Mouse (Mus musculus) lung, postnatal 14 days (tissue): ENCODE data around the gene Kcnd3.

Source experiments
- DNase-seq: peaks from one replicate; pipeline ENCODE4 v3.0.0; 2021

Gene Kcnd3

GRCm38 (mm10) chr3:105529700-105530099, 77.6 kb downstream of the Kcnd3 start:
- no peak for DNase-seq

DNA sequence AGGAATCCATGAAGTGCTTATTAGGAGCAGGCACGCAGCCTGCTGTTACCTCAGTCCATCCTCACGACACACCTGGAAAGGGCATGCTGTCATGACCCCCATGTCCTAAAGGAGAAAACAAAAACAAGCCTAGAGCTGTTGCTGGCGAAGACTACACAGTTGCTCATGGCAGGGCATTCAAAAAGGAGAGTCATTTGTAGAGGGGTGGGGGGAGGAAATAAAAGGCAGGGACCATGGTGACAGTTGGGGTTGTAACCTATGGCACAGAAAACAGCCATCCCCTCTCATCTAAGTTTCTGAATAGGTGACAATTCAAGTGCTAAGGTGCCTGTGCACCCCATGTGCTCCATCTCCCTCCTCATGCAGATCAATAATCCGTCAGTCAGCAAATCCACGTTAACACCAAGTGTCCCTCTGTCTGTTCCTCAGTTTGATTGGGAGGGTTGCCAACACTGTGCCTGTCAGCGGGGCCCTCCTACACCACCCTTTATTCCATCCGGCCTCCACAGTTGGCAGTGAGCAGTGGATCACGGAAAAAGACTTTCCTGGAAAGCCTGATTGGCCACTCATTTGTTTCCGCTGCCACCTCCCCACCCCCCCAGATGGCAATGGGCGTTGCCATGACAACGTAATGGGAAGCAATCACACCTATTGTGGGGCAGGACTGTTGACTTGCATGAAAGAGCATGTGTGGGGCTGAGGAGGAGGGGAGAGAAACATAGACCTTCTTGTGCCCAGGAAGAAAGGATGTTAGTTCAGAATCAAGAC, 78.4 kb downstream of the Kcnd3 start:
- no peak for DNase-seq

DNA sequence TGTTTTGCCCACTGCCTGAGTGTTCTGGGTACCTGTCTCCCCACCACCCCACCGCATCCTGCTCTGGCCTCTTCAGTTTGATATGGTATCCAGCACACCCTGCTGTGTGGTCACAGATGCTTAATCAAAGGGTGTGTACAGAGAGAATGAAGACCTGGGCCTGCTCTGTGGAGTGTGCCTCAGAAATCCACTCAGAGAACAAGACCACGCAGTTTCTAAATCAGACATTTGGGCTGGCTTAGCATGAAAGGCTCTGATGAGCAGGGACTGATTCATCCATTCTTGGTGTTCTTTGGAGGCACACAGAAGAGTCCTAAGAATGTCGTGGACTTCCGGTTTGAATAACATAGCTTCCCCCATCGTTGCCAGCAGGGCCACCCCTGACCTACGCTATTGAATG, 86.3 kb downstream of the Kcnd3 start:
- no peak for DNase-seq

DNA sequence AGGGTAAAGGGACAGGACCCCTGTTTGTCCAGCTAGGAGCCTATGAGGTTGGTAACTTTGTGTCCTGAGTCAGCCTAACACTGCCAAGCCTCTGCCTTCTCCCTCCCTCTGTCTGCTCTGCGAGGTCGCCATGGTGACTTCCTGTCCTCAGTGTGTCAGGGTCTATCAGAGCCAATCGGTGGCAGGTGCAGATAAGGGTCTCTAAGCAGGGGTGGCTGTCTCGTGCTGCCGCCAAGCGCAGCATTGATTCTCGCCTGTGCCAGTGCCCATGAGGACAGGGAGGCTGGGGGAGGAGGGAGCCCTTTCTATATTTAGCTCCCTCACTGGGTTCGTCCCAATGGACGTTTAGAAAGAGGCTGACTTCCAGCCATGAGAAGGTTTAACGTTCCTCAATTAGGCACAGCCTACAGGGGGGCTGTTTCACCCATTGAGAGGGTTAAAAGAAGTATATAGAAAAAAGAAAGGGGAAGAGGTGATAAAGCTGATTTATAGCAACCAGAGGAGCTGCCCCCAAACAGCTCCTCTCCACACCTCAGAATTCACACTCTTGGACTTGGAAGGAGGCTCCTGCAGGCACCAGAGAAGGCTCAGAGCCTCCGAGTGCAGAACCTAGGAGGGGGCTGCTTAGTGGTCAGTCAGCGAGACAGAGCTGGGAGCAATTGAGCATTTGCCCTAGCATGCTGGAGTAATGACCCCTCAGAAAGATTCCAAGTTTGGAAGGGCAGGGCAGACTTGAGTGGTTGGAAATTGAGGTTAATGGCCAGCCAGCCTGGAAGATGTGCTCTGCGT, 86.9 kb downstream of the Kcnd3 start:
- DNase-seq, result no peak

- DNase-seq, result peak; percentile 25
Observed at GRCm38 (mm10) chr3:105542741-105543140, 90.6 kb downstream of the Kcnd3 start.

DNA sequence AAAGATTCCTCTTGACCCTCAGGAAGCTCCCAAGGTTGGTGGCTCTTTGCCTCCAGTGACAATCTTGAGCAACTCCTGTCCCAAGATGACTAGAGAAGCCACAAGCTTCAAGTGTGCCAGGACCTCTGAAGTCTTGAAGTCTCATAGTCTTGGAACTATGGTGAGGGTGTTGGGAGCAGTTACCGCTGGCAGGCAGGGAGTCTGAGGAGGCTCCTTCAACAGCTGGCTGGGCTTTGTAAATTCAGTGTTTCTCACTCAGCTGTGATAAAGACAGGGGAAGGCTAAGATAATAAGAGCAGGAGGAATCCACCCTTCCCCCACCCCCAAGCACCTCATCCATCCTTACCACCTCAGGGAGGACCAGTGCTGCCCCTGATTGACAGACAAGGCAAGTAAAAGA, 92.0 kb downstream of the Kcnd3 start:
- DNase-seq, result no peak

- no peak for DNase-seq
Observed at GRCm38 (mm10) chr3:105546611-105547071, 94.5 kb downstream of the Kcnd3 start.

DNA sequence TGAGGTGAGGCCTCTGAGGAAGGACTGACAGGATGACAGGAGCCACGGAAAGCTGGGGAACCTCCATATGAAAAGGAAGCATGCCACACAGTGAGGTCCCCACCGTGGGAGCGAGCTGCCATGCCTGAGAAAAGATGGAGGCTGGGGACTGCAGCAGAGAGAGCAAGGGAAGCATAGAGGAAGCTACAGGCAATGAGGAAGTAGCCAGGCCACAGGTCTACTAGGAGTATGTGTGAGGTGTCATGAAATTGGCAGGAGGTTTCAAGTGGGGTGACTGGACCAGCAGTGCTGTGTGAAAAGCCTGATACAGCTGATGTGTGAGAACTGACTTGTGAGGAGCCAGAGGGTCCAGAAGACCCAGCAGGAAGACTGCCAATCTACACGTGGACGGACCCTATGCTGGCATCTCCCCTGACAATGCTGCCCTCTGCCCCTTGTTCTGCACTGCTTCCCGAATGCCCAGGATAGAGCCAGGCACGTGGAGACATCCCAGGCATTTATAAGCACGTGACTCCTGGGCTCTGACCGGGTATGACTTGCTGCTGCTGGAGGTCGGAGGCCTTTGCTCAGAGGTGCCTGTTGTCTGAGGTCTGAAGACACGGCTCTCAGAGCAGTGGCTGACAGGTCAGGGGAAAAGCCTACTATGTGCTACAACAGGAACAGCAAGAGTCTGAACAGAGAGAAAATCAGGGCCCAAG, 96.1 kb downstream of the Kcnd3 start:
- DNase-seq, result no peak

DNA sequence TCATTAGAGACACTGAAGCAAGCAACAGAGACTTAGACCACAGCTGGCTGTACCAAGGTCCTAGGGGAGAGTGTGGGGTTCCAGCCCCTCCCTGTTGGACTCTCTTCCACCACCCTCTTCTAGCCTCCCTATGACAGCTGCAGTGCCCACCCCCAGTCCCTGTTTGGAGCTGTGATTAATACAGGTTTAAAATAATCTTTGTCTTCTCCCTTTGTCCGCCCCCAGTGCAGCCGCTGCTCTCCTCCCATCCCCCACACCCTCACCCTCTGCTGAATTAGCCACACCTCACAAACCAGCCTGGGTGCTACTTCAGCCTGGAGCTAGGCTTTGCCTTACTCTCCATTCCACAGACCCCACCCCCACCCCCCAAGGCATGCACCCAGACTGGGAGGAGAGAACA, 107.3 kb downstream of the Kcnd3 start:
- DNase-seq, result no peak

GRCm38 (mm10) chr3:105566973-105567372, 114.8 kb downstream of the Kcnd3 start:
- DNase-seq, result no peak

DNA sequence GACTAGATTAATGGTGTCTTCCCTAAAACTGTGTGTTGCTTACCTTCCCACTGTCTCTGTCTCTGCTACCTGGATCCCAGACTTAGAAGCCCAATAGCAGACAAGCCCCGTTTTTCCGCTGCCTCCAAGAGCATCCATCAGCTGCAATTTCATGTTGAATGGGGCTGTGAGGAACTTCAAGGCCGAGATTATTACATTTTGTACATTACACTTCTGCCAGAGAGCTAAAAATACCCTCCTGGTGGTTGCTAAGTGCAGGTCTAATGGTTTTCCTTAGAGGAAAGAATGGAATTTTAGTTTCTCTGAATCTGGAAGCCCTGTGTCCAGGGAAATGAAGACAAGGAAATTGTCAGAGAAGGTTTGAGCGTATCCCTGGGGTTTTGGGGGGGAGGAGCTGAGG, 115.3 kb downstream of the Kcnd3 start:
- no peak for DNase-seq

GRCm38 (mm10) chr3:105568403-105568802, 116.3 kb downstream of the Kcnd3 start:
- DNase-seq, result no peak

DNA sequence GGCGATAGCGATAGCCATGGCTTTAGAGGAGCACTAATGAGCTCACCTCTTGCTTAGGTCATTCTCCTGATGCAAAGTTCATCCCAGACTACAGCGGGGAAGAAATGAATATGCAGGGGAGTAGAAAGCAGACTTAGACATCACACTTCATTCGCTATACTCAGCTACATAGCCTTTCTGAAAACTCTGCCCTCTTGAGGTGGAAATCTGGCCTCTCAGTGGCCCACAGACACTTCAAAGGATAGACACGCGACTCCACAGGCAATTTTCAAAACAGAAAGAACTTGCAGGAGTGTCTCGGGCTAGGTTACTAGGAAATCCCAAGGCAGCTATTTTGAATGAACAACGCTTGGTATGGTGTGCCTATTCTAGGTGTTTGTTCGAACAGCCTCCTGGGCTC, 116.7 kb downstream of the Kcnd3 start:
- DNase-seq, result no peak

GRCm38 (mm10) chr3:105569310-105569752, 117.2 kb downstream of the Kcnd3 start:
- no peak for DNase-seq

DNA sequence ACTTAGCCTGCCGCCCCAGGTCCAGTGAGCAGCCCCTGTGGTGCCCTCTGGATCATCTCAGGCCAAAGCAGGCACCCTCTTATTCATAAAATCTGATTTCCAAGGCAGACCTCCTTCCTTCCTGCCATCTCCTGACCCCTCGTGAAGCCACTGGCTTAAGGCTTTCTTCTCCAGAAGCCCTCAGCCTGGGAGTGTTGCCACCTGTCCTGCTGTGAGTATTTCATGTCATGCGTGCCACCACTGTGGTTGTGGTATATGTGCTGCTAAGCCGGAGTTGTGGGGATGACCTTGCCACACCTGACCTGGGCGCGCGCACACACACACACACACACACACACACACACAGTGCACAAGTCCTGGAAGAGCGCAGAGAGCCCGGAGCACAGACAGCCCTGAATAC, 117.8 kb downstream of the Kcnd3 start:
- no peak for DNase-seq

GRCm38 (mm10) chr3:105570818-105571217, 118.7 kb downstream of the Kcnd3 start:
- no peak for DNase-seq

DNA sequence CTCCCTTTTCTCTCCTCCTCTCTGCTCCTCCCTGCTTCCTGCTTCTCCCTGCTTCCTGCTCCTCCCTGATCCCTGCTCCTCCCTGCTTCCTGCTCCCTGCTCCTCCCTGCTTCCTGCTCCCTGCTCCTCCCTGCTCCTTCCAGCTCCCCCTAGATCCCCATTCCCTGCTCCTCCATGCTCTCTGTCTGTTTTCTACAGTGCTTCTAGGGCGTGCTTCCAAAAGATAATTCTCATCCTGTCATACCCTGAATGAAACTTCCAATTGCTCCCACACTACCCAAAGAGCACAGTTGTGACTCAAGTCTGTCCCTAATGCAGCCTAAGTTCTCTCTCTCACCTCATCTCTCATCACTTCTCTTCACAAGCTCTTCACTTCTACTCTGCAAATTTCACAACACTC, 119.8 kb downstream of the Kcnd3 start:
- no peak for DNase-seq

DNA sequence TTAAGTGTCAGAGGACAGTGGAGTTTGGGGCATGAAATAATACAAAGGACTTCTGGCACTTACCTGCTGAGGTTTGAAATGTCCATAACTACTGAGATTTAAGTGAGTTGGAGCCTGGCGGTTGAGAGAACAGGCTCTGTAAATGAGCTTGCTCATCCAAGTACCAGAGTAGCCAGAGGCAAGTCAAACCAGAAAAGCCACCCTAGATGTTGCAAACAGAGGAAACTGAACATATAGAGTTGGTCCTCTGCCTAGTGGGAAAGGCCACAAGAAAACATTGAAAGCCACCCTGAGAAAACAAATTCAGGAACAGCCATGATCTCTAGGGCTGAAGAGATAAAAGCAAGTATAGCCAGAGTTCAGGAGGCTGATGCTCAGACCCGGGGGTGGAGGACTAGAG, 121.0 kb downstream of the Kcnd3 start:
- no peak for DNase-seq

- no peak for DNase-seq
Observed at GRCm38 (mm10) chr3:105578320-105578719, 126.2 kb downstream of the Kcnd3 start.

- no peak for DNase-seq
Observed at GRCm38 (mm10) chr3:105581119-105581518, 129.0 kb downstream of the Kcnd3 start.

DNA sequence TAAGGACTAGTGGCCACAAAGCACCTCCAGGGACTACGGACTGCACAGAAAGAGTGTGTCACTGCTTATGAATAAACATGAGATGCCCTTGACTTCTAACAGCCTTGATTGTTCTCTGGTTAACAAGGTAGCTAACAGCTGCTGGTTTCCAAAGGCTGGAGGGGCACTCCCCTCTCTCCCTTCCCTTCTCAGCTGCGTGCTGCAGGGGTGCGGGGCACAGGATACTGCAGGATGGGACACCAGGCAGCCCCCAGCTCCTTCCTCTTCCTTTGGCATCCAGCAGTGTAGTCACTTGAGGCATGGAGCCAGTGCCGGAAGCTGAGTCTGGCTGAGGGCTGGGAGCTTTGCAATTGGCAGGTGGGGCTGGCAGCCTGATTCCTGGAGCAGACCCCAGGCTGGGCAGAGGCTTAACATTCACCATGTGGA, 133.6 kb downstream of the Kcnd3 start:
- DNase-seq, result no peak

- DNase-seq, result no peak
Observed at GRCm38 (mm10) chr3:105590056-105590672, 138.0 kb downstream of the Kcnd3 start.

DNA sequence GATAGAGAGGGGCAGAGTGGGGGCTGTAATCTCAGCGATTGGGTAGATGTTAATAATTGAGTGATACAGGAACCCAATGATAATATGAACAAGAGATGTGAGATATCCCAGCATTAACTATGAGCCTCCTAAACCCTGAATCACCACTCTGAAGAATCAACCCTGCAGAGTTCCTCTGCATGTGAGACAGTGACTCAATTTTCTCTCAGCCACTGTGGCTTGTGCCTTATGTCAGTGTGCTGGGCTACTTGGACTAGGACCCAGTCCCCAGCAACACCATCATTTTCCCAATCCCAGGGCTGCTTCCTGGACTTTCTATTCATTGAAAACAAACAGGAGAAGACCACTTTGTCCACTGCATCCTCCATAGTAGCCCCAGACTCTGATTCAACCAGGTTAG, 139.6 kb downstream of the Kcnd3 start:
- no peak for DNase-seq
